Mouse (Mus musculus): ENCODE results near the gene Idh1. TPM values are rescaled to one million over a fixed set of nuclear protein-coding genes. Genes with fewer than 3 reads are reported as not detected.

The Idh1 gene
- total RNA-seq (2023), result 10 to 100 TPM; 68.4 to 85.3 TPM

GRCm38 (mm10) chr1:65186287-65187073 lies at the start of gene Idh1, which contains the start of gene Pikfyve:
Idh1 (minus strand) TSS chr1:65186500.
Pikfyve (plus strand) TSS chr1:65186683.

GRCm38 (mm10) chr1:65122574-65123372 lies 63.5 kb downstream of the Idh1 start, which contains the start of gene D630023F18Rik:
D630023F18Rik (minus strand) TSS chr1:65123214.

GRCm38 (mm10) chr1:65119438-65119837 lies 66.9 kb downstream of the Idh1 start, which contains the start of gene Gm28845:
Gm28845 (minus strand) TSS chr1:65119558.

Other genes starting within 250 kb of the Idh1 start
- 10 to 100 TPM; 52.3 to 65.4 TPM for gene Plekhm3, start 229.7 kb downstream of the Idh1 start, total RNA-seq (2023)
- not detected for gene Akr1cl, start 153.7 kb downstream of the Idh1 start, total RNA-seq (2023)
- not detected for gene Cryge, start 135.4 kb downstream of the Idh1 start, total RNA-seq (2023)
- not detected for gene Crygd, start 123.0 kb downstream of the Idh1 start, total RNA-seq (2023)
- not detected for gene Crygc, start 112.8 kb downstream of the Idh1 start, total RNA-seq (2023)
- gene Crygb, start 104.2 kb downstream of the Idh1 start, total RNA-seq (2023), result not detected
- gene Cryga, start 83.1 kb downstream of the Idh1 start, total RNA-seq (2023), result not detected
- not detected for gene Gm28845, start 66.9 kb downstream of the Idh1 start, total RNA-seq (2023)
- gene D630023F18Rik, start 63.3 kb downstream of the Idh1 start, total RNA-seq (2023), result 1 to 10 TPM in 1 of 2 experiments, under 1 TPM in 1; 0.95 to 1.5 TPM
- gene Pikfyve, start 183 bp upstream of the Idh1 start, total RNA-seq (2023), result 10 to 100 TPM; 32.0 to 38.4 TPM
- gene Pth2r, start 95.6 kb upstream of the Idh1 start, total RNA-seq (2023), result not detected

Measured in neutrophil, adult 59 days (primary cell).